Mouse (Mus musculus): ENCODE measurements around the gene Cldn2. TPM values are rescaled to one million over a fixed set of nuclear protein-coding genes. Genes with fewer than 3 reads are reported as not detected.
"Not testable (repeated sequence)": the region's sequence is repeated elsewhere in the genome, so short reads cannot be mapped to it uniquely, and the experiment has no call there.

The Cldn2 gene
- not detected for total RNA-seq (2018; cell fraction: chromatin; rRNA removed)
- total RNA-seq (2018; cell fraction: cytosol; rRNA removed), result not detected
- total RNA-seq (2018; cell fraction: nucleus; rRNA removed), result not detected
- not detected in 3 replicates for polyA plus RNA-seq (2018)

GRCm38 (mm10) chrX:139800406-139800878, at the start of gene Cldn2:
Gene Cldn2, plus strand, starts transcription at chrX:139800828.
- 67% methylated on average over 8 of the region's 8 CpGs for WGBS (ENCODE audit: missing documents)
- Histone ChIP-seq H3K79me2 (ENCODE audit: inconsistent target) (no peaks in the 10 kb centered on the region), H3K4me3 (ENCODE audit: inconsistent target) (no peak within 1 kb of the TSS), H3K36me3 (ENCODE audit: inconsistent target) (no peaks in the 10 kb centered on the region), H3K27ac (no peak within 1 kb of the TSS)

- H3K27ac ChIP-seq, result no peak overlapping the region
- no peaks in the 10 kb centered on the region for H3K79me2 ChIP-seq (ENCODE audit: inconsistent target)
- 0% methylated on average over 1 of the region's 1 CpGs for WGBS (ENCODE audit: missing documents)
- no peaks in the 10 kb centered on the region for H3K36me3 ChIP-seq (ENCODE audit: inconsistent target)
- no peak overlapping the region for H3K4me3 ChIP-seq (ENCODE audit: inconsistent target)
Measured at GRCm38 (mm10) chrX:139751855-139752254, 48.8 kb upstream of the Cldn2 start.

GRCm38 (mm10) chrX:139758634-139759033, 42.0 kb upstream of the Cldn2 start:
- not testable (repeated sequence) for H3K27ac ChIP-seq; H3K36me3 ChIP-seq (ENCODE audit: inconsistent target); H3K4me3 ChIP-seq (ENCODE audit: inconsistent target); H3K79me2 ChIP-seq (ENCODE audit: inconsistent target)
- 54% methylated on average over 2 of the region's 3 CpGs for WGBS (ENCODE audit: missing documents)

GRCm38 (mm10) chrX:139762546-139762945, 38.1 kb upstream of the Cldn2 start:
- no peaks in the 10 kb centered on the region for H3K79me2 ChIP-seq (ENCODE audit: inconsistent target)
- H3K4me3 ChIP-seq (ENCODE audit: inconsistent target), result no peak overlapping the region
- H3K27ac ChIP-seq, result no peak overlapping the region
- no peaks in the 10 kb centered on the region for H3K36me3 ChIP-seq (ENCODE audit: inconsistent target)
- WGBS (ENCODE audit: missing documents), result 89% methylated on average over 2 of the region's 2 CpGs

GRCm38 (mm10) chrX:139769975-139770637, 30.5 kb upstream of the Cldn2 start:
- 85% methylated on average over 12 of the region's 13 CpGs for WGBS (ENCODE audit: missing documents)
- no peaks in the 10 kb centered on the region for H3K79me2 ChIP-seq (ENCODE audit: inconsistent target)
- no peak overlapping the region for H3K27ac ChIP-seq
- H3K4me3 ChIP-seq (ENCODE audit: inconsistent target), result no peak overlapping the region
- no peaks in the 10 kb centered on the region for H3K36me3 ChIP-seq (ENCODE audit: inconsistent target)

GRCm38 (mm10) chrX:139774309-139775083, 26.1 kb upstream of the Cldn2 start:
- Histone ChIP-seq H3K79me2 (ENCODE audit: inconsistent target) (no peaks in the 10 kb centered on the region), H3K36me3 (ENCODE audit: inconsistent target) (no peaks in the 10 kb centered on the region), H3K27ac (no peak overlapping the region), H3K4me3 (ENCODE audit: inconsistent target) (no peak overlapping the region)
- WGBS (ENCODE audit: missing documents), result 29% methylated on average over 16 of the region's 18 CpGs

- Histone ChIP-seq H3K4me3 (ENCODE audit: inconsistent target) (no peak overlapping the region), H3K36me3 (ENCODE audit: inconsistent target) (no peaks in the 10 kb centered on the region), H3K79me2 (ENCODE audit: inconsistent target) (no peaks in the 10 kb centered on the region), H3K27ac (no peak overlapping the region)
- 57% methylated on average over 3 of the region's 7 CpGs for WGBS (ENCODE audit: missing documents)
Measured at GRCm38 (mm10) chrX:139775084-139775612, 25.5 kb upstream of the Cldn2 start.

GRCm38 (mm10) chrX:139777357-139777756, 23.3 kb upstream of the Cldn2 start:
- no peak overlapping the region for H3K27ac ChIP-seq
- 98% methylated on average over 4 of the region's 4 CpGs for WGBS (ENCODE audit: missing documents)
- no peak overlapping the region for H3K4me3 ChIP-seq (ENCODE audit: inconsistent target)
- H3K36me3 ChIP-seq (ENCODE audit: inconsistent target), result no peaks in the 10 kb centered on the region
- H3K79me2 ChIP-seq (ENCODE audit: inconsistent target), result no peaks in the 10 kb centered on the region

- 78% methylated on average over 1 of the region's 1 CpGs for WGBS (ENCODE audit: missing documents)
- Histone ChIP-seq H3K4me3 (ENCODE audit: inconsistent target) (no peak overlapping the region), H3K36me3 (ENCODE audit: inconsistent target) (no peaks in the 10 kb centered on the region), H3K79me2 (ENCODE audit: inconsistent target) (no peaks in the 10 kb centered on the region), H3K27ac (no peak overlapping the region)
Measured at GRCm38 (mm10) chrX:139778886-139779285, 21.7 kb upstream of the Cldn2 start.

GRCm38 (mm10) chrX:139779401-139779800, 21.2 kb upstream of the Cldn2 start:
- 94% methylated on average over 2 of the region's 5 CpGs for WGBS (ENCODE audit: missing documents)
- no peak overlapping the region for H3K4me3 ChIP-seq (ENCODE audit: inconsistent target)
- no peaks in the 10 kb centered on the region for H3K36me3 ChIP-seq (ENCODE audit: inconsistent target)
- H3K27ac ChIP-seq, result no peak overlapping the region
- no peaks in the 10 kb centered on the region for H3K79me2 ChIP-seq (ENCODE audit: inconsistent target)

GRCm38 (mm10) chrX:139780988-139781387, 19.6 kb upstream of the Cldn2 start:
- Histone ChIP-seq H3K79me2 (ENCODE audit: inconsistent target) (no peaks in the 10 kb centered on the region), H3K27ac (no peak overlapping the region)
- 90% methylated on average over 3 of the region's 3 CpGs for WGBS (ENCODE audit: missing documents)

GRCm38 (mm10) chrX:139781563-139781962, 19.1 kb upstream of the Cldn2 start:
- no peak overlapping the region for H3K4me3 ChIP-seq (ENCODE audit: inconsistent target)
- H3K27ac ChIP-seq, result no peak overlapping the region
- WGBS (ENCODE audit: missing documents), result 100% methylated on average over 1 of the region's 4 CpGs
- H3K79me2 ChIP-seq (ENCODE audit: inconsistent target), result no peaks in the 10 kb centered on the region
- H3K36me3 ChIP-seq (ENCODE audit: inconsistent target), result no peaks in the 10 kb centered on the region

More at GRCm38 (mm10) chrX:139780988-139781387, 19.6 kb upstream of the Cldn2 start:
- no peaks in the 10 kb centered on the region for H3K36me3 ChIP-seq (ENCODE audit: inconsistent target)
- no peak overlapping the region for H3K4me3 ChIP-seq (ENCODE audit: inconsistent target)

- Histone ChIP-seq H3K4me3 (ENCODE audit: inconsistent target) (no peak within 1 kb of the TSS), H3K27ac (no peak within 1 kb of the TSS), H3K79me2 (ENCODE audit: inconsistent target) (no peaks in the 10 kb centered on the region), H3K36me3 (ENCODE audit: inconsistent target) (no peaks in the 10 kb centered on the region)
- 73% methylated on average over 5 of the region's 6 CpGs for WGBS (ENCODE audit: missing documents)
Measured at GRCm38 (mm10) chrX:139782278-139783044, 18.2 kb upstream of the Cldn2 start, which contains the start of gene Ripply1. Gene Ripply1, minus strand, starts transcription at chrX:139782353.

- H3K79me2 ChIP-seq (ENCODE audit: inconsistent target), result no peaks in the 10 kb centered on the region
- H3K4me3 ChIP-seq (ENCODE audit: inconsistent target), result no peak overlapping the region
- H3K36me3 ChIP-seq (ENCODE audit: inconsistent target), result no peaks in the 10 kb centered on the region
- 97% methylated on average over 3 of the region's 3 CpGs for WGBS (ENCODE audit: missing documents)
- H3K27ac ChIP-seq, result no peak overlapping the region
Measured at GRCm38 (mm10) chrX:139783045-139783422, 17.6 kb upstream of the Cldn2 start.

Measured in macrophage (primary cell).